Mouse (Mus musculus): ENCODE data around the gene Gcc1.

Gcc1 gene

DNA sequence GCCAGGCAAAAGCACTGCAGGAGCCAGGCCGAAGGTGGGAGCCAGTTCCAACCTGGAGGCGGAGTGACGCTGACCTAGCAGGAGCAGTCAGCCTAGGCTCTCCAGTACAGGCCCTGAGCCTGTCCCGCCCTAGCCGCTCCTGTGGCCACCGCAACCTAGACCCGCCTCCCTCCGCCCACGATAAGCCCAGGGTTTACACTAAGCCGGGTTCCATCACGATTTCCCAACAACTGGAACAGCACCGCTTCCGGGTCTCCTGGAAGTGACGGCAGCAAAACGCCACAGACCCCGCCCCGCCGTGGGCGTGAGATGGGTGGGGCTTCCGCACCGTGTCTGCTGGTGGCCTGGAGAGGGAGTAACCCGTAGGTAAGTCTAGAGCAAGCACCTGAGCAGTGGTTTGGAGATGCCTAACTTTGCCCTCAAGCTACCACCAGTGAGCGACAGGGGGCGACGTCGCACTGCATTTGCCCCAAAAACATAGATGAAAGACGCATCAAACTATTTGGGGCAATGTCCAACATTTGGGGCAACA is 6.7 kb downstream of the Gcc1 start:
- DNase-seq, result peak; percentile 94

DNA sequence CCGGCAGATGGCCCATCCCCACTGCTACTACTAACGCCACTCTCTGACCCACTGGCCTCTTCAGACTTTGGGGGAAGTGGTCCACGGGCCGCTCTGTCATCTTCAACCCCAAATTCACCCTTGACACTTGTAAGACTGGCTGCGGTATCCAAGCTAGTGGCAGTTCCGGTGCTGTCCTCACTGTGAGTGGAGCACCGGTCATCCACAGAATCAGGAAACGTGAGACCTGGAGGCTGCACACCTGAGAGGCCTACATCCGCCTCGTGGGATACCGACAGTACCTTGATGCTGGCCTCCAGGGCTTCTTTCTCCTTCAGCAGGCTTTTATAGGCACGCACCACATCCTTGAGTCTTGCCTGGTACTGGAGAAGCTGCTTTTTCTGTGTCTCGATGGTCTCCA is 7.3 kb downstream of the Gcc1 start:
- peak; percentile 10 for DNase-seq

GRCm38 (mm10) chr6:28420361-28420760 is 7.8 kb downstream of the Gcc1 start:
- no peak for DNase-seq

- DNase-seq, result no peak
These were observed 8.5 kb downstream of the Gcc1 start for GRCm38 (mm10) chr6:28419673-28420072.

- no peak for DNase-seq
These were observed 9.7 kb downstream of the Gcc1 start for GRCm38 (mm10) chr6:28418449-28418848.

DNA sequence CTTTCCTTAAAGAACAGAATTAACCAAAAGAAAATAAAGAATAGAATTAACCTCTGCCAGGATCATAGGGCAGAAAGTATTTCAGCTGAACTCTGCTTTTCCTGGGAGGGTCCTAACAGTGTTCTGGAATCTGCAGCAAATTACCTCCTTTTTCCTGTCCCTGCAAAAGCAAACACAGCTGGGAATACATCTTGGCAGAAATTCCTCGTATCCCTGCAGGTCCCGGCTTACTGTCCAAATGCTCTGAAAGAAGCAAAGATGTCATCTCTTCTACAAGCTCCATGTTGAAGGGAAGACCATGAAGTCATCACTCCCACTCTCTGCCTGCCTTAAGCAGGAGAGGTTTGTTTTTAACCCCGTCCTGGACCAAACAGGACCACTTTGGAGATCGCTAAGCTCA is 11.2 kb downstream of the Gcc1 start:
- no peak for DNase-seq

- DNase-seq, result no peak
These were observed 17.0 kb downstream of the Gcc1 start for GRCm38 (mm10) chr6:28411236-28411635.

- no peak for DNase-seq
These were observed 18.1 kb downstream of the Gcc1 start for GRCm38 (mm10) chr6:28410053-28410452.

GRCm38 (mm10) chr6:28399791-28400190 is 28.4 kb downstream of the Gcc1 start:
- peak; percentile 37 for DNase-seq

DNA sequence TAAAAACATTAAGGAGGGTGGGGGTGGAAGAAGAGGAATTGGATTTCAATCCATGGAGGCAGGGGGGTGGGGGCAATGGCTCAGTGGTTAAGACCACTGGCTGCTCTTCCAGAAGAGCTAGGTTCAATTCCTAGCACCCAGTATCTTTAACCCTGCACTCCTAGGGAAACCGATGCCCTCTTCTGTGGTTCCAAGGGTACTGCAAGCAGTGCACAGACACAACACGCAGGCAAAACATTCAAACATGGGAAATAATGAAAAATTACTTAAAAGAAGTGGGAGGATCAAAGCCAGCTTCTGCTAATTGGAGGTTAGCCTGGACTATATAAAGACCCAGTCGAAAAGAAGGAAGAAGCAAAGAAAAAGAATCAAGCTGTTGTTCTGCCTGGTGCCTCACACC is 29.5 kb downstream of the Gcc1 start:
- no peak for DNase-seq

DNA sequence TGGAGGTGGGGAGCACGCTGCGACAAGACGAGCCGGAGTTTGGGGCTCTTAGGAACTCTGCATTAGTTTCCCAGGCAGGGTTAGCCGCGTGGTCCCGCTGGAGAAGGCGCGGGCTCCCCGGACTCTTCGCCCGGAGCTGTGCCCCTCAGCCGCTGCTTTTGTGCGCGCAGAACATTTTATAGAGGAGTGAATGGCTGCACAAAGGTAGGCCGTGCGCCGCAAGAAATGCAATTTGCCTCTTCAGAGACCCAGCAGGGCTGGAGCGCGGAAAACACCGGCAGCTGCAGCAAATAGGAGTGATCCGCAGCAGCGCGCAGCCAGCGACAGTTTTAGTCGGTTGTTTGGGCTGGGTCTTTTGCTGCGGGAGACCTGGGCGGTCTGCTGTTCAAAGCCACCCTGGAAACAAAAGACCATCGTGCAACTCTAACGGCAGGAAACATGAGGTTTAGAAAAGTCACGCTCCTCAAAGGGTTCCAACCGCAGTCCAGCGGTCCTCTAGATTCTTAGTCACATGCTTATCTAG is 30.4 kb downstream of the Gcc1 start, which contains the start of gene Zfp800:
Gene Zfp800, minus strand, starts transcription at position 325 of the 523 bp plus-strand sequence.
- peak; percentile 61 for DNase-seq

- DNase-seq, result peak; percentile 49
These were observed 31.2 kb downstream of the Gcc1 start for GRCm38 (mm10) chr6:28396853-28397457.

DNA sequence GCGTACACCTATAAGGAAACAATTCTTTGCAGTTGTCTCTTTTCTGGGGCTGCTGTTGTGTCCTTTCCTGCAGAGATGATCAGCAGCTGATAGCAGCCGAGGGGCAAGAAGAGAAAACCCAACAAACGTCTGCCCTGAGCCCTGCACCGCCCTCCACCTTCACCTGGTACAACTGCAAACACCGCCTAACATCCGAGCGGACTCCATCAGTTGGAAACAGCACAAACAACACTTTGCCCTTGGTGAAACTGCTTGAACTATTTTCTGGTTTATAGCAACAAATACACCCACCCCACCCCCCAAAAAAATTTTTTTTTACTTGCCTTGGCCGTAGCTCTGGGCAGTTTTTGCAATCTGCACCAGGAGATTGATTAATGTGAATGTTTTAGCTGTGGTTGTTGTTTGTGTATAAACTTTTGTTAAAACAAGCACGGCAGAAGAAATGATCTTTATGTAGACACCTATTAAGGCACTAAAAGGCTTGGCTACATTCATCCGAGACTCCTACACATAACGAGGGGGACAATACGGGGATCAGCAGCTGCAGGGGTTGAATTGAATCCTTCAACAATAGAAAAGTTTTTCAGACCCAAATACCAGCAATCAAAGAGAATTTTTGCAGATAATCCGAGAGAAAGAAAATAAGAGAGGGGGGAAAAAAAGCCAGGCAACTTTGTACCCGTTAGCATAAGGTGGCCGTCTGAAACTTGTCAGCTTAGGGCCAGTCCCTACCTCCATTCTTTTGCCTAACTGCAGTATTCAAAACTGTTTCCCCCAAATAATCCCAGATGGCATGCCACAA is 31.9 kb downstream of the Gcc1 start:
- DNase-seq, result no peak

DNA sequence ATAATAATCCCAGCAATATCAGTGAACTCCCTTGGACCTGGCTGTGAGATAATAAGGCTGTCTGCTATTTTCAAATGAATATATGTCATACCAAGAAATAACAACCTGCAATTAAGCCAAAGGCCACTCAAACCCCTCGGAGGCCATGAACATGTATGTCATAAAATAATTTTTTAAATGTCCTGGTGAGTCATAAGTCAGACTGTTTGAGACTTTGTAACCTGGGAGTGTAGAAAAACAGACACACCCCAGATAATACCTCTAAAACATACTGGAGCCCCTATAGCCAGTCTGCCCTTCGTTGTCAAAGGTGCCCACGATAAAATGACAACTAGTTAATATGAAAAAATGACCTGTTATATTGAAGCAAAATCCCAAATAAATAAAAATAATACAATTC is 39.2 kb downstream of the Gcc1 start:
- no peak for DNase-seq

DNA sequence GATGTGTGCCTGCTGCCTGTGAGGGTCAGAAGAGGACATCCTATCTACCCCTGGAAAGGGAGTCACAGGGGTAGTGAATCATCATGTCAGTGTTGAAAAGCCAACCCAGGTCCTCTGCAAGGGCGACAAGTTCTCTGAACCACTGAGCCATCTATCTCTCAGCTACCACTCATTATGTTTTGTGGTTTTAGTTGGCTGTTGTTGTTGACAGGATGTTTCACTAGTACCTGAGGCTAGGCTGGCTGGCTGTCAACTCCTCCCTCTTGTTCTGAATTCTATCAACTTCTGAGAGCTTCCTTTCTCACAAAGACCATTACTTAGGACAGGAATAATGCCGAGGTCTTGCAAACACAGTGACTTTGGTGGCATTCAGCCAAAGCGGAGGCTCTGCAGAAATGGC is 43.0 kb downstream of the Gcc1 start:
- no peak for DNase-seq

DNA sequence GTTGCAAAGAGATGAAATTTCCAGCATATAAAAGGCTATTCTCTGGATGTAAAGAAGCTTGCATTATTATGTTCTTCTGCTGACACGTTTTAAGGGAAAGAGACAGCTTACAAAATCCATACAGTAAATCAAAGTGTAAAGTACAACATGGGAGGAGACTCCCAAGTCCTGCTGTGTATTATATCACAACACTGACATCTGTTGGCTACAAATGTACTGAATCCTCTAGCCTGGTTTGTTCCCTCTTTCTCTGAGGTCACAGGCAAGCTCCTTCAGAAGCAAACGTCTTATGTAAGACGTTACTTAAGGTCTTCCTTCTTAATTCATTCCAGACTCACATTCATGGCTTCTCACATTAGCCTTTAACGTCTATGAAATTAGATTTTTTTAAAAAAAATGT is 46.2 kb downstream of the Gcc1 start:
- no peak for DNase-seq

DNA sequence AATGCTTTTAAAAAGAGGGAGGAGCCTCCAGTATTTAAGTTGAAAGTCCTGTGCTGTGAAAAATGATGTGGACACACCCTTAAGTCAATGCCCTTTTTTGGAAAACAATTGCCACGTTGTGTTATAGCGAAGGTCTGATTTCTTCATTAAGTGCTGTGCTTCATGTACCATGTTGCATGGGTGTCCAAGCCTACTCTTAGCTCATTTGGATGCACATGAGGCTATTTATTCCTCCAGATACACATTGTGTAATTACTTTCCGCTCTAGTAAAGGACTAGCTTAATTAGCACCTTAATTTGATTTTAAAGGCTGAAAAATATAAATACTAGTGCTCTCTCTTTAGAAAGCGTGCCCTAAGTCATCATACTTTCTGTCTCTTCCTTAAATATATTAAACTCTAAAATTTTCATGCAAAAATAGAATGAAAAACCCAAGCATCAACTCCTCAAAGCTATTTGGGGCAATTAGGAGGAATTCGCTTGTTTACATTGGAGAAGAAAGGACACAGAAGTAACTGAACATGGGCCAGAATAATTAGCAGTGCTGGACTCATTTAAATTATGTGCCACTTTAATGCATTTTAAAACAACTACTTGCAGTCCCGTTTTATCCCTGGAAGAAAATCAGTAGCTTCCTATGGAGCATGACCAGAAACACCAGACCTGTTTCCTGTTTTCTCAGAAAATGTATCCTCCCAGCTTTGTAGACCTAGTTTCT is 58.1 kb downstream of the Gcc1 start:
- DNase-seq, result peak; percentile 67

DNA sequence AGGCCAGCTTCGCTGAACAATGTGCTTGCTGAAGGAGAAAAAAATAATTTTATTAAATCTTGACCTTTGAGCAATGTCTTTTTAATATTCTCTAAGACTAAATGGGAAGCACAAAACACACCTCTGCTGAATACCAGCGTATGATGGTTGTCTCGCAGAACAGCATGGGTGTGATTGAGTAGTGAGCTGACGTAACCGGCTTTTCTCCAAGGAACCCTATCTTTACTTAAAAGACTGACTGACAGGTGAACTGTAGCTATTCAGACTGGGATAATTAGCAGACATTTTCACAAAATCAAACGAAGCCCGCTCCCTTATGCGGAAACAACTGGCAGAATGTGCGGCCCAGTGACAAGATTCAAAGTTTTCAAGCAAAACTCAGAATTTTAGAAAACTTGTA is 60.6 kb downstream of the Gcc1 start:
- no peak for DNase-seq

All from retina, postnatal 1 day (tissue).